Mouse (Mus musculus) megakaryocyte, embryonic 14.5 days (primary cell): Measurements from ENCODE around the gene Nrap.

Experiments
- FLI1 ChIP-seq: IDR thresholded peaks from 2 replicates; pipeline ENCODE4 v1.6.1; 2012; ENCODE audit warnings: low read length, inconsistent platforms, mixed read lengths
- GATA1 ChIP-seq: IDR thresholded peaks from 3 replicates; pipeline ENCODE4 v1.6.1; 2012; ENCODE audit warnings: mixed read lengths, low read length, inconsistent platforms, borderline replicate concordance

DNA sequence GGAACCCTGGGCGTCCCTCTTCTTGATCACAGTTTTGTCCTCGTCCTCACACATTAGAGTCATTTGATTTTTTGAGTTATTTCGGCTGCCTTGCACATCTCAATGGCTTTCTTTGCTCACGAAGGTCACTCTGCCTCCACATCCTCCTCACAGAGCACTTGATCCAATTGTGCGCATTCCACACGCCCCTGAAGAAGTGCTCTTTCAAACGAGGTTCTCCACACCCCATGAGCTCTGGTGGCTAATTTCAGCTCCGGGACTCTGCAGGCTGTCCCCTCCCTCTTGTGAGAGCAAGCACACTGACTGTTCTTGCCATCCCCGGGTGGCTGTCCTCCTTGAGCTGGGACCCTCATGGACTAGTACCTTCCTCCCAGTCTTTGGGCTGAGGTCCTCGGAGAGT lies 64.2 kb downstream of the Nrap start:
- TF ChIP-seq GATA1 (no peak), FLI1 (no peak)
